Mouse (Mus musculus): ENCODE results near the gene H2al1a. TPM values are rescaled to one million over a fixed set of nuclear protein-coding genes. Genes with fewer than 3 reads are reported as not detected.

H2al1a gene
- not detected in 2 replicates for polyA plus RNA-seq (2015; fragmentation: Nextera tagmentation; extraction: Ambion mirVana)

DNA sequence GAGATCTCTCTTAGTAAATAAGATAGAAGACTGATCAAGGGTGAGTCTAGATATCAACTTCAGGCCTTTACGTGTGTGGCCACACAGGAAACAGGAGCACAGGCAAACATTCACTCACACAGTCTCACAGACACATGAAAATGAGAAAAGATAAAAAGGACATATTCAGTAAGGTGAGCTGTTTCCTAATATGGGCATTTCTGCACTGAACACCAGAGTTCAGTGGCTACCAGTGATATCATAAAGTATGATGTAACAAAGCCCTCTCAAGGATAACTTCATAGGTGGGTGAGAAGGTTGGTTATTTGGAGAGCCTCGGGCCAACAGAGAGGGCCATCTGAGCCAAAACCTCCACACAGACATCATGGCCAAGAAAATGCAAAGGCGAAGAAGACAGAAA is at the start of gene H2al1a:
H2al1a (plus strand) TSS at position 301 of the 400 bp plus-strand sequence.

DNA sequence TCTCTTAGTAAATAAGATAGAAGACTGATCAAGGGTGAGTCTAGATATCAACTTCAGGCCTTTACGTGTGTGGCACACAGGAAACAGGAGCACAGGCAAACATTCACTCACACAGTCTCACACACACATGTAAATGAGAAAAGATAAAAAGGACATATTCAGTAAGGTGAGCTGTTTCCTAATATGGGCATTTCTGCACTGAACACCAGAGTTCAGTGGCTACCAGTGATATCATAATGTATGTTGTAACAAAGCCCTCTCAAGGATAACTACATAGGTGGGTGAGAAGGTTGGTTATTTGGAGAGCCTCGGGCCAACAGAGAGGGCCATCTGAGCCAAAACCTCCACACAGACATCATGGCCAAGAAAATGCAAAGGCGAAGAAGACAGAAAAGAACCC is 3.1 kb downstream of the H2al1a start, which contains the start of gene H2al1b:
H2al1b (plus strand) TSS at position 301 of the 400 bp plus-strand sequence.

DNA sequence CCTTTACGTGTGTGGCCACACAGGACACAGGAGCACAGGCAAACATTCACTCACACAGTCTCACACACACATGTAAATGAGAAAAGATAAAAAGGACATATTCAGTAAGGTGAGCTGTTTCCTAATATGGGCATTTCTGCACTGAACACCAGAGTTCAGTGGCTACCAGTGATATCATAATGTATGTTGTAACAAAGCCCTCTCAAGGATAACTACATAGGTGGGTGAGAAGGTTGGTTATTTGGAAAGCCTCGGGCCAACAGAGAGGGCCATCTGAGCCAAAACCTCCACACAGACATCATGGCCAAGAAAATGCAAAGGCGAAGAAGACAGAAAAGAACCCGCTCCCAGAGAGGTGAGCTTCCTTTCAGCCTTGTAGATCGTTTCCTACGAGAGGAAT is 6.3 kb downstream of the H2al1a start, which contains the start of gene H2al1c:
H2al1c (plus strand) TSS at position 301 of the 400 bp plus-strand sequence.

DNA sequence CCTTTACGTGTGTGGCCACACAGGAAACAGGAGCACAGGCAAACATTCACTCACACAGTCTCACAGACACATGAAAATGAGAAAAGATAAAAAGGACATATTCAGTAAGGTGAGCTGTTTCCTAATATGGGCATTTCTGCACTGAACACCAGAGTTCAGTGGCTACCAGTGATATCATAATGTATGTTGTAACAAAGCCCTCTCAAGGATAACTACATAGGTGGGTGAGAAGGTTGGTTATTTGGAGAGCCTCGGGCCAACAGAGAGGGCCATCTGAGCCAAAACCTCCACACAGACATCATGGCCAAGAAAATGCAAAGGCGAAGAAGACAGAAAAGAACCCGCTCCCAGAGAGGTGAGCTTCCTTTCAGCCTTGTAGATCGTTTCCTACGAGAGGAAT is 9.5 kb downstream of the H2al1a start, which contains the start of gene H2al1d:
H2al1d (plus strand) TSS at position 301 of the 400 bp plus-strand sequence.

DNA sequence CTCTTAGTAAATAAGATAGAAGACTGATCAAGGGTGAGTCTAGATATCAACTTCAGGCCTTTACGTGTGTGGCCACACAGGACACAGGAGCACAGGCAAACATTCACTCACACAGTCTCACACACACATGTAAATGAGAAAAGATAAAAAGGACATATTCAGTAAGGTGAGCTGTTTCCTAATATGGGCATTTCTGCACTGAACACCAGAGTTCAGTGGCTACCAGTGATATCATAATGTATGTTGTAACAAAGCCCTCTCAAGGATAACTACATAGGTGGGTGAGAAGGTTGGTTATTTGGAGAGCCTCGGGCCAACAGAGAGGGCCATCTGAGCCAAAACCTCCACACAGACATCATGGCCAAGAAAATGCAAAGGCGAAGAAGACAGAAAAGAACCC is 12.6 kb downstream of the H2al1a start, which contains the start of gene H2al1e:
H2al1e (plus strand) TSS at position 301 of the 400 bp plus-strand sequence.

DNA sequence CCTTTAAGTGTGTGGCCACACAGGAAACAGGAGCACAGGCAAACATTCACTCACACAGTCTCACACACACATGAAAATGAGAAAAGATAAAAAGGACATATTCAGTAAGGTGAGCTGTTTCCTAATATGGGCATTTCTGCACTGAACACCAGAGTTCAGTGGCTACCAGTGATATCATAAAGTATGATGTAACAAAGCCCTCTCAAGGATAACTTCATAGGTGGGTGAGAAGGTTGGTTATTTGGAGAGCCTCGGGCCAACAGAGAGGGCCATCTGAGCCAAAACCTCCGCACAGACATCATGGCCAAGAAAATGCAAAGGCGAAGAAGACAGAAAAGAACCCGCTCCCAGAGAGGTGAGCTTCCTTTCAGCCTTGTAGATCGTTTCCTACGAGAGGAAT is 15.8 kb downstream of the H2al1a start, which contains the start of gene H2al1f:
H2al1f (plus strand) TSS at position 301 of the 400 bp plus-strand sequence.

DNA sequence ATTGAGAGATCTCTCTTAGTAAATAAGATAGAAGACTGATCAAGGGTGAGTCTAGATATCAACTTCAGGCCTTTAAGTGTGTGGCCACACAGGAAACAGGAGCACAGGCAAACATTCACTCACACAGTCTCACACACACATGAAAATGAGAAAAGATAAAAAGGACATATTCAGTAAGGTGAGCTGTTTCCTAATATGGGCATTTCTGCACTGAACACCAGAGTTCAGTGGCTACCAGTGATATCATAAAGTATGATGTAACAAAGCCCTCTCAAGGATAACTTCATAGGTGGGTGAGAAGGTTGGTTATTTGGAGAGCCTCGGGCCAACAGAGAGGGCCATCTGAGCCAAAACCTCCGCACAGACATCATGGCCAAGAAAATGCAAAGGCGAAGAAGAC is 18.9 kb downstream of the H2al1a start, which contains the start of gene H2al1g:
H2al1g (plus strand) TSS at position 301 of the 400 bp plus-strand sequence.

DNA sequence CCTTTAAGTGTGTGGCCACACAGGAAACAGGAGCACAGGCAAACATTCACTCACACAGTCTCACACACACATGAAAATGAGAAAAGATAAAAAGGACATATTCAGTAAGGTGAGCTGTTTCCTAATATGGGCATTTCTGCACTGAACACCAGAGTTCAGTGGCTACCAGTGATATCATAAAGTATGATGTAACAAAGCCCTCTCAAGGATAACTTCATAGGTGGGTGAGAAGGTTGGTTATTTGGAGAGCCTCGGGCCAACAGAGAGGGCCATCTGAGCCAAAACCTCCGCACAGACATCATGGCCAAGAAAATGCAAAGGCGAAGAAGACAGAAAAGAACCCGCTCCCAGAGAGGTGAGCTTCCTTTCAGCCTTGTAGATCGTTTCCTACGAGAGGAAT is 22.1 kb downstream of the H2al1a start, which contains the start of gene H2al1h:
H2al1h (plus strand) TSS at position 301 of the 400 bp plus-strand sequence.

DNA sequence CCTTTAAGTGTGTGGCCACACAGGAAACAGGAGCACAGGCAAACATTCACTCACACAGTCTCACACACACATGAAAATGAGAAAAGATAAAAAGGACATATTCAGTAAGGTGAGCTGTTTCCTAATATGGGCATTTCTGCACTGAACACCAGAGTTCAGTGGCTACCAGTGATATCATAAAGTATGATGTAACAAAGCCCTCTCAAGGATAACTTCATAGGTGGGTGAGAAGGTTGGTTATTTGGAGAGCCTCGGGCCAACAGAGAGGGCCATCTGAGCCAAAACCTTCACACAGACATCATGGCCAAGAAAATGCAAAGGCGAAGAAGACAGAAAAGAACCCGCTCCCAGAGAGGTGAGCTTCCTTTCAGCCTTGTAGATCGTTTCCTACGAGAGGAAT is 25.3 kb downstream of the H2al1a start, which contains the start of gene H2al1i:
H2al1i (plus strand) TSS at position 301 of the 400 bp plus-strand sequence.

DNA sequence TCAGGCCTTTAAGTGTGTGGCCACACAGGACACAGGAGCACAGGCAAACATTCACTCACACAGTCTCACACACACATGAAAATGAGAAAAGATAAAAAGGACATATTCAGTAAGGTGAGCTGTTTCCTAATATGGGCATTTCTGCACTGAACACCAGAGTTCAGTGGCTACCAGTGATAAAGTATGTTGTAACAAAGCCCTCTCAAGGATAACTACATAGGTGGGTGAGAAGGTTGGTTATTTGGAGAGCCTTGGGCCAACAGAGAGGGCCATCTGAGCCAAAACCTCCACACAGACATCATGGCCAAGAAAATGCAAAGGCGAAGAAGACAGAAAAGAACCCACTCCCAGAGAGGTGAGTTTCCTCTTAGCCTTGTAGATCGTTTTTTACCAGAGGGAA is 28.5 kb downstream of the H2al1a start, which contains the start of gene H2al1j:
H2al1j (plus strand) TSS at position 301 of the 400 bp plus-strand sequence.

Other genes with a start within 250 kb of the H2al1a start
- gene H2al1b, start 3.2 kb downstream of the H2al1a start, polyA plus RNA-seq (2015; fragmentation: Nextera tagmentation; extraction: Ambion mirVana): not detected in 2 replicates
- not detected in 2 replicates for gene H2al1c, start 6.4 kb downstream of the H2al1a start, polyA plus RNA-seq (2015; fragmentation: Nextera tagmentation; extraction: Ambion mirVana)
- gene H2al1d, start 9.6 kb downstream of the H2al1a start, polyA plus RNA-seq (2015; fragmentation: Nextera tagmentation; extraction: Ambion mirVana): not detected in 2 replicates
- gene H2al1e, start 12.7 kb downstream of the H2al1a start, polyA plus RNA-seq (2015; fragmentation: Nextera tagmentation; extraction: Ambion mirVana): not detected in 2 replicates
- not detected in 2 replicates for gene H2al1f, start 15.9 kb downstream of the H2al1a start, polyA plus RNA-seq (2015; fragmentation: Nextera tagmentation; extraction: Ambion mirVana)
- not detected in 2 replicates for gene H2al1g, start 19.0 kb downstream of the H2al1a start, polyA plus RNA-seq (2015; fragmentation: Nextera tagmentation; extraction: Ambion mirVana)
- gene H2al1h, start 22.2 kb downstream of the H2al1a start, polyA plus RNA-seq (2015; fragmentation: Nextera tagmentation; extraction: Ambion mirVana): not detected in 2 replicates
- gene H2al1i, start 25.4 kb downstream of the H2al1a start, polyA plus RNA-seq (2015; fragmentation: Nextera tagmentation; extraction: Ambion mirVana): not detected in 2 replicates
- gene H2al1j, start 28.6 kb downstream of the H2al1a start, polyA plus RNA-seq (2015; fragmentation: Nextera tagmentation; extraction: Ambion mirVana): not detected in 2 replicates

Data from spleen, postnatal 0 days (tissue).